Mouse (Mus musculus) brown adipose tissue, adult 24 weeks (tissue): Measurements from ENCODE around the gene Eif4e3. TPM values are rescaled to one million over a fixed set of nuclear protein-coding genes. Genes with fewer than 3 reads are reported as not detected.

ENCODE experiments used
- H3K27ac ChIP-seq: fragments of 200-500 bp; replicated peaks from 2 replicates; pipeline ENCODE4 v1.5.1; 2012; ENCODE audit warnings: low read depth, mild to moderate bottlenecking, low read length
- H3K4me1 ChIP-seq: fragments of 200-500 bp; 2 replicates; pipeline ENCODE4 v1.6.1; 2012; ENCODE audit warnings: low read length, mixed read lengths; ENCODE audit not compliant: control insufficient read depth, insufficient read depth, insufficient read length
- H3K4me3 ChIP-seq: fragments of 200-500 bp; 2 replicates; pipeline ENCODE4 v1.5.1; 2012; ENCODE audit warnings: low read depth, mild to moderate bottlenecking, low read length, moderate library complexity; ENCODE audit not compliant: insufficient read depth
- polyA plus RNA-seq: library from polyadenylated mRNA; stranded (reverse); fragments of >200 nt; gene quantifications from 2 replicates; pipeline ENCODE4 v1.2.4, GENCODE M21; 2012; ENCODE audit not compliant: missing spikeins, insufficient read depth, insufficient read length

Eif4e3 gene
- polyA plus RNA-seq, 1 experiment = 125 TPM

DNA sequence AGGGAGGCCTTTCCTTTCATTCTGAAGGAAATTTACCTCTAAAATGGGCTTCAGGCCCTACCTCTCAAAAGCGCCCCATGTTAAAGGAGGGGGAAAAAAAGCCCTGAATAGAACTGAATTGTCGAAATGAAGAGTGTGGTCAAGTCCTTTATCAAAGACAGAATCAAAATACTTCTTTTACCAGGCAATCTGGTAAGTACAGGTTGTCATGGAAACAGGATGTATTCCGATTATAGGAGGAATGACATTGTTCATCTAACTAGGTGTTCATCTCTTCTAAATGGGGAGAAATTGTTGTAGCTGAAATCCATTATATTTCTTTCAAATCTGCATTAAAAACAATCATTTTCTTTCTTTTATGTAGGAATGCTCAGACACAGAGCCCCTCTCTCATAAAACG, 7.9 kb upstream of the Eif4e3 start:
- Histone ChIP-seq H3K4me1 (no peaks in the 10 kb centered on the region), H3K4me3 (no peak overlapping the region), H3K27ac (no peak overlapping the region)

DNA sequence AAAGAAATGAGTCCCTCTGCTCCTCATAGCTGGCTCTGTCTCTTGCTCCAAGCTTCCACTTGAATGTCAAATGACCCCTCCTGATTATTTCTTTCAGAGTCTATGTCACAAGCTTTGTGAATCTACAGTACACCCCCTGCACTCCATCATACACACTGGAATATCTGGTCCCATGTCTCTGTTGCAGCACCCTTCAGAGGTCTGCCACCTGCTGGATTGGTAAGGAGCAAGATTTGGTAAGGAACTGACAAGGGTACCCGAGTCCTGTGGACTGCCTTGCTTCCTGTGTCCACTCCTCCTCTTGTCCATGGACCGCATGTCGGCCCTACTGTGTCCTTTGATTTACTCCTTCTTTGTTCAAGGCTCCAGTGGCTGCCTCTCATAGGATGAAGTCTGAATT, 5.2 kb upstream of the Eif4e3 start:
- Histone ChIP-seq H3K27ac (no peak overlapping the region), H3K4me1 (no peaks in the 10 kb centered on the region), H3K4me3 (no peak overlapping the region)

DNA sequence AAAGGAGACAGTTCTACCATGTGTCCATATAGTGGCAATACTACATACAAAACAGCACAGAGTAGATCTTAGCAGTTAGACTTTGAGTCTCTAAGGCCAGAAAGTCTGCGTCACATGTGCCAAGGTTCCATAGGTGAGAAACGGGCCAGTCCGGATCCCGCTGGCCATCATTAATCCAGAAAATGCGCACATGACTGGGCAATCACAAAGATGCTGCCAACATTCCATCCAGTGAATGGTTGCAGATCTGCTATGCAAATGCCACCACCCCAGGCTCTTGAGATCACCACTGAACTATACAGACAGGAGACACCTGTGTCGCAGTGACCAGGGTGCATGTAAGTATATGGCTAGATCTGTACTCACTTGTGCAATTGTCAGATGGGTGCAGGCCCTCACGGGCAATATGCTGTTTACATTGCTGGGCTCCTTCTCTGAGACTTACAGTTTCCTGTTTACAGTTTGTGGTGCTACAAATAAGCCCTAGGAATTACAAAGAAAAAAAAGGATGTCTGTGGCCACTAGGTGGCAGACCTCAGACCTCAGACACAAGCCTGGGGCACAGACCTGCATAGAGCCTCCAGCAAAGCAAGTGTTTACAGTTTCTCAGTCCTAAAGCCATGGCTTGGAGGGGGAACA, 4.0 kb upstream of the Eif4e3 start:
- Histone ChIP-seq H3K4me1 (no peaks in the 10 kb centered on the region), H3K27ac (no peak overlapping the region), H3K4me3 (no peak overlapping the region)

DNA sequence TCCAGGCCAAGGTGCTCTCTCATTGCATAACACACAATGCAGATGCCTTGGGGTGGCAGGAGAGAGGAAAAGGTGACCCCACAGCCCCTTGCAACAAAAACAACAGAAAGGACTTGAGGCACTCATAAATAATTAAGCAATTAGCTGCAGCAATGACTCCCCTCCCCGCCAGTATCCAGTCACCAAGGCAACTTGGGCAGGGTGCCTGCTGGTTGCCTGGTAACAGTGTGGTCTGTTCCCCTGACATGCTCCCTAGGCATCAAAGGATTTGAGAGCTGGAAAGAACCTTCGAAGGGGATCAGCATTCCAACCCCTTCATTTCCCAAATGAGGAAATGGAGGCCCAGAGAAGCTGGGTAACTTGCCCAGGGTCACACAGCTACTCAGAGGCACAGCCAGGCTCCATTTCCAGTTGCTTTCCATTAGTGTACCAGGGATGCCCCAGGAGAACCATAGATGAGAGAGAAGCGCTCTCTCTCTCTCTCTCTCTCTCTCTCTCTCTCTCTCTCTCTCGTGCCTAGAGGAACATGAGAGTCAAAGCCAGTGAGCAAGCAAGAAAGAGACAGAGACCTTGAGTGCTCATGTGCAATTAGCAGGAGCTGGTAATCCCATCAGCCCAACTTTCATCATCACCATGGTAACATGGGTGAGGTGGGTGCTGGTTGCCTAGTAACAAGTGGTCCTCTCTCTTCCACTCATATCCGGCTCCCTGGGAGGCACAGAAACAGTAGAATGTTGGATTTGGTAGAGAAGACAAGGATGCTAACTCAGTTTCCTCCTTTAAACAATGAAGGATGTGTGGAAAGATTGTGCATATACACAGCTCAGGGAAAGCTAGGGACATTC, 3.1 kb upstream of the Eif4e3 start:
- no peak overlapping the region for H3K27ac ChIP-seq

DNA sequence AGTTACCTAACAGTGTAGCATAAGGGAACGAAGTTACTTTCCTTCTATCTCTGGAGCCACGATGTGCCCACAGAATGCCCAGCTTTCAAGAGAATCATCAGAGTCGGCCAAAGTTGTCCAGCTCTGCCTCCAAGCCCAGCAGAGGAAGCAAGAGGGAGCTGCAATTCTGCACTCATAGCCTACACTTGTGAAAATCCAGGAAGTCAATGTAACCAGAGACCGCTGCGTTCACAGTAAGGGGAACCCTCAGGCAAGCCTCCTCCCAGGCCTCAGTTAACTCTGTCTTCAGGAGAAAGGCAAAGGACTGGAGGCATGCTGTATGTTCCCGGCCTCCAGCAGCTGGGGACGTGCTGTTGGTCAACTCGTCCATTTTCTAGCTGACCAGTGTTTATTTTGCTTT, 719 bp upstream of the Eif4e3 start:
- 0 out of 2 replicates have a peak overlapping the region, but pooled peaks have one; percentile 63 for H3K4me3 ChIP-seq
- H3K27ac ChIP-seq = 0 out of 2 replicates have a peak overlapping the region, but pooled peaks have one; percentile 46
- peaks cover 9% of the 10 kb centered on the region; the same call in 1 of the 2 replicates for H3K4me1 ChIP-seq

More for the DNA sequence above, 3.1 kb upstream of the Eif4e3 start:
- Histone ChIP-seq H3K4me1 (no peaks in the 10 kb centered on the region; the same call in 1 of the 2 replicates), H3K4me3 (no peak overlapping the region)

DNA sequence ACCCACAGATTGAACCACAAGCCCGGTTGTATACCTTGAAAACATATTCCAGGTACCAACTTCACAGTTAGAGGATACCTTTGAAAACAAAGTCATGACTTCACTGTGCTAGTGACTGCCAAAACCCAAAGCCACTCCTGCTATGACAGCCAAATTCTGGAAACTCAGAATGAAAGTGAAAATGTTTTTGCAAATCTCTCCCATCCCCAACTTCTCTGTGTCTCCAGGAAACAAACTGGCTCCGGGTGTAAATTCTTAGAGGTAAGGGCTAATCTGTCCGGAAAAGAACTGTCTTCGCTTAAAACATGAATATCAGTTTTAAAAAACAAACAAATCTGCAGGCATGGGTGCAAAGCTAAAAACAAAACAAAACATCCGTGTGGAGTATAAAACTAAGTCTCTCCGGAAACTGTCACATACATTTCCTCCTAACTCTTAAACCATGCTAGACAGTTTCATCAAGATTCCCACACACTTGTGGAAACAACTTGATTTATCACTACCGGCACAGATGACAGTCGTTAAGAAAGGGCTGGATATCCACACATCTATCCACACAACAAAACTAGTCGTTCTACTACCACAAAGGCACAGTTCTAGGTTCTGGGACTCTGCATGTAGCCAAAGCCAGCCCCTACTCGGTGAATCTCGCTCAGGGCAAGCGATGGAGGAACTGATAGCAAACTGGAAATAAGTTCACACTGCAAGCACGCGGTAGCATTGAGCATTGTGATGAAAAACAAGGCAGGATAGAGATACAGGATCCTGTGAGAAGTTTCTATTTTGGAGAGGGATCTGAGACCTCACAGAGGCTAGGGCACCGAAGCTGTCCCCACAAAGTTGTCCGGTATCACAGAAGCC, 884 bp downstream of the Eif4e3 start:
- Histone ChIP-seq H3K4me3 (peak overlapping the region; percentile 98), H3K4me1 (peaks cover 14% of the 10 kb centered on the region), H3K27ac (peak overlapping the region; percentile 91)

DNA sequence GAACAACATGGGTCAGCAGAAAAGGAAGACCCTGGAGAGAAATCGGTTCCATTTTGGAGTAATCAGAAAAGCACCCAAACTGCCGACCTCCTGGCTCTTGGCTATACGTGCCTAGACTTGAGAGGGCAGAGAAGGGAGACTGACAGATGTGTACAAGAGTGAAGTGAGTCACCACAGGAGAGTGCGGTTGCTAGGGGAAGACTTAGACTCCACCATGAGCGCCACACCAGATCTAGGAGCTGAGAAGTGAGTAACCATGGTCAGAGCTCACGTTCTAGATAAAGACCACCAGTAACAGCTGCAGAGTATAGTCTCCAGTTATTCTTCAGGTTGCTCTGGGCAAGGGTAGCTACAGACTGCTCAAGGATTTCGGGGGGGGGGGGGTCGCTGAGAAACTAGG, 3.3 kb downstream of the Eif4e3 start:
- H3K4me1 ChIP-seq = peaks cover 24% of the 10 kb centered on the region
- no peak overlapping the region for H3K4me3 ChIP-seq
- no peak overlapping the region for H3K27ac ChIP-seq

DNA sequence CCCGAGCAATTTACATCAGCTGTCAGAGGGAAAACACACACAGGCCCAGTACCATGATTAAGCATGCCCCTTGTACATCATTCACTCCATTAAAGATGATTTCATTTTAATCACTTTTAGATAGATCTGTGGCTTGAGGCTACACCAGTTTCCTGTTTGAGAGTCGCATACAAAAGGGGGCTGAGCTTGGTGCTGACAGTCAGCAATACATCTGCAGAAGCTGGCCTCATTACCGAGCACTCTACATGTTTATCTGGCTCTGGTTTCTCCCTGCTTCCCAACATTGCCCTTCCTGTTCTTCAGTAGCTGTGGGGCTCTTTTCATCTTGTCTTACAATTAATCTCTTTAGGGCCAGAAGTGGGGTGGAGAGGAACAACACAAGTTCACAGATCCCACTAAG, 6.1 kb downstream of the Eif4e3 start:
- Histone ChIP-seq H3K4me3 (no peak overlapping the region), H3K27ac (no peak overlapping the region; the same call in 1 of the 2 replicates), H3K4me1 (peaks cover 36% of the 10 kb centered on the region)

DNA sequence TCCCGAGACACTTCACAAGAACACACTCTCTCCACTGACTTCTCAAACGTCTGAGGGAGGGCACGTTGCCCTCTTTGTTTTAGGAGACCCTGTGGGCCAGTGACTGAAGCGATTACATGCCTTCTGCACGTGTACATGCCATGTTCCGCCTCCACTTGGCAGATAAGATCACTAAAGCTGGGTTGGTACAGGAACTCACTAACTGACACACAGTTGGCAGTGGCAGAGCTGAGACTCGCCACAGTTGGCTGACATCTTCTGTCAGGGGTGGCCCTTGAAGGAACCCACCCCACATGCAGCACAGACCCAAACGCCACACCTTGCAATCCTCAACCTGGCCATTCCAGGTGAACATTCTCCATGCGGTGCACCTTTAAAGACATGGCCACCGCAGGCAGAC, 8.0 kb downstream of the Eif4e3 start:
- Histone ChIP-seq H3K27ac (0 out of 2 replicates have a peak overlapping the region, but pooled peaks have one; percentile 47), H3K4me3 (no peak overlapping the region), H3K4me1 (peaks cover 31% of the 10 kb centered on the region)

DNA sequence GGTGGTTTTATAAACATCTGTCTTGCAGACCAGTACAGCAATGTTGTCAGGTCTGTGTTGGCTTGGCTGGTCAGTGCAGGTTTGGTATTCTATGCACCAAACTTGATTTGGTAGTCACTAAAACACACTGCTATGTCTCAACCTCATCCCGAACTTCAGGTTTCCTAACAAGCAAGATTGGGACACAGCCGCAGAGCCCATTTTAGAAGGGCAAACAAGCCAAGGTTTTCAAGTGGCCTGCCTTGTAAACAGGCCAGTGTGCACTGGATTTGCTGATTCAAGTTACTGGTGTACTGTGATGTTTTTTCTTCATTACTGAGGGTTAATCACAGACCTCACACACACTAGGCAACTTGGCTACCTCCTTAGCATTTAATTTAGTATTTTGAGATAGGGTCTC, 10.5 kb downstream of the Eif4e3 start:
- peaks cover 27% of the 10 kb centered on the region for H3K4me1 ChIP-seq
- peak overlapping the region; percentile 19 for H3K27ac ChIP-seq
- H3K4me3 ChIP-seq = no peak overlapping the region

DNA sequence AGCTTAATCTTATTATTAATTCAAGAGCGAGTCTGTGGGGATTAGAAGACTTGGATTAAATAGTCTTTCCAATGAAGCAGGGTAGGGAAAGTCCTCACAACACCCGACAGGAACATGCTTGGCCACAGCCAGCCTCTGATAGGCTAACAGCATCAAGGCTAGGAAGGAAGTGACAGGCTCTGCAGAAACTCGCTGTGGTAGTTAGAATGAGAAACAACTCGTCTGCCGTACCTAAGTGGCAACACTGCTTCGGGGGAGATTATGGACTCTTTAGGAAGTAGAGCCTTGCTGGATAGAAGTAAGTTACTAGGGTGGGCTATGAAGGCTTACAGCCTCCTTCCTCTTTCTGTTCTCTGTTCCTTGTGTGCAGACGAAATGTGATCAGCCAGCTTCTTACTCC, 11.1 kb downstream of the Eif4e3 start:
- no peak overlapping the region for H3K4me3 ChIP-seq
- H3K27ac ChIP-seq = peak overlapping the region; percentile 19
- H3K4me1 ChIP-seq = peaks cover 22% of the 10 kb centered on the region

DNA sequence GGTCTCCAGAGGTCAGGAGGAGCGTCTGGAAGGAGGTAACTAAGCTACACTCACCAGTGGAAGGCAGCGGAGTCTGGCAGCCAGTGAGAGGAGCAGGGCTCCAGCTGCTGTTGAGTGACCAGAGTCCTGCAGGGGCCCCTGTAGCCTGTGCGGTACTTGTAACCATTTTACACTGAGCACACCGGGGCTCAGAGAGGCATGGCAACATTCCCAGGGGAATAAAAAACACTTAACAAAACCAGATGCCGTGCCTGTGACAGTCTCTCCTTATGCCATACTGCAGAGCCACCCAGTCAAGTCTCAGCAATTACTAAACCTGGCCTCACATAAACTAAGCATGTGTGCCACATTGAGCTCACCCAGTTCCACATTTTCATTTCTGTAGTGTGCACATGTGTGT, 12.2 kb downstream of the Eif4e3 start:
- peaks cover 21% of the 10 kb centered on the region for H3K4me1 ChIP-seq
- H3K27ac ChIP-seq = no peak overlapping the region
- no peak overlapping the region for H3K4me3 ChIP-seq

DNA sequence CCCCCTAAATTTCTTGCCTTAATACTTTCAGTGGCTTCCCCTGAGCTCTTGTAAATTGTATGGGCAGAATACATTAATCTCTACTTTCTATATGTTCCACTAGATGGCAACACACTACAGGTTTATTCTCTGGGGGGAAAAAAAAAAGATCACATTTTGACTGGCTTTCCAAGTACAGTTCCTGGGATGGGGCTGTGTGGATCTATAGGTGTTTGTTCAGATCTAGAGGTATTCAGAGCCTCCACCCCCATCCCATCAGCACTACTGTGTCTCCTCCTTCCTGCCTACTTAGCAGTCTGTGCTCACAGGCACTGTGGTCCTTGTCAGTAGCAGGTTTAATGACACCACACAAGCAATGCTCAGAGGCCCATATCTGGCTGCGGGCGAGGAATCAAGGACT, 14.2 kb downstream of the Eif4e3 start:
- H3K4me3 ChIP-seq = no peak overlapping the region
- peaks cover 7% of the 10 kb centered on the region; the same call in 1 of the 2 replicates for H3K4me1 ChIP-seq
- no peak overlapping the region for H3K27ac ChIP-seq

DNA sequence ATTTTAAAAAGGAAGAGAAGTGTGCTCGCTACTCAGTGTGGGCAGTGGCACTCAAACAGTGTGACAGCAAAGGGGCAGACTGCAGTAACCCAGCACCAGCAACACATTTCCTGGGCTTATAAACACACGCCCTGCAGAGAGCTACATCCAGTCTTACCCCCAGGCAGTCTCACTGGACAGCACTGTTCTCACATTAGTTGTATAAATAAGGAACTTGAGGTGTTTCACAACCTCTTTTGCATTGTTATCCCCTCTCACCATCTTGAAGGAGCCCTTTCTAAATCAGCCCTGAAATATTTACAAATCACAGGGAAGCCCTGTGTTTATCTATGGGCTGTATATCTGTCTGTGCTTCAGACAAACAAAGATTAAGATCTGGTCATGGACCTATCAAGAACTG, 17.3 kb downstream of the Eif4e3 start:
- Histone ChIP-seq H3K27ac (no peak overlapping the region), H3K4me3 (no peak overlapping the region)

DNA sequence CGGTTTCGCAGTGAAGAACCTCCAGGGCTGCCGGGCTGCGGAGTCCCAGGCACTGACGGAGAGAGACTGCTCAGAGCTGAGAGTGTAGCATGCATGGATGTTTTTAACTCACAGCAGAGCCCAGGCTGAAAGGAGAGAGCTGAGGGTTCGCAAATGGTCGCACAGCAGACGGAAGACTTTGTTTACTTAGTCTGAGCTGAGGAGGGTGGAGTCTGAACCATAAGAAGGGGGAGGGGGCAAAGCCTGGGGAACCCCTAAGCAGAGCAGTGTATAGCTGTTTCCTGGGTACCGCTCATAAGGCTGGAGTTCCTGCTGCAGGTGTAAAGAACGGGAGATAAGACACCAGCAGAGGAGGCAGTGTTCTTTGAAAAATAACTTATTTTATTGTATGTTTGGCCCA, 20.2 kb downstream of the Eif4e3 start:
- peaks cover 5% of the 10 kb centered on the region; the same call in 1 of the 2 replicates for H3K4me1 ChIP-seq
- no peak overlapping the region for H3K27ac ChIP-seq
- no peak overlapping the region for H3K4me3 ChIP-seq

More for the DNA sequence above, 17.3 kb downstream of the Eif4e3 start:
- peaks cover 3% of the 10 kb centered on the region; the same call in 1 of the 2 replicates for H3K4me1 ChIP-seq
